Mouse (Mus musculus): ENCODE results near the gene Rev3l.

The Rev3l gene

GRCm38 (mm10) chr10:39716936-39717335 lies 15.0 kb upstream of the Rev3l start:
- H3K4me1 ChIP-seq (replicated peaks; ENCODE audit: low read depth, low read length): peaks cover 15% of the 10 kb centered on the region
- TF ChIP-seq NANOG (IDR thresholded peaks at IDR 0.05; ENCODE audit: borderline replicate concordance, low read length) (no peak), CTCF (conservative IDR thresholded peaks at IDR 0.05; ENCODE audit: low read length) (no peak), POU5F1 (IDR thresholded peaks at IDR 0.05; ENCODE audit: borderline replicate concordance, low read length) (no peak)
- H3K36me3 ChIP-seq (ENCODE audit: insufficient read depth, low read length): no peaks in the 10 kb centered on the region
- no peaks in the 10 kb centered on the region for H3K27me3 ChIP-seq (ENCODE audit: insufficient read depth, low read length)
- no peaks in the 10 kb centered on the region for H3K9me3 ChIP-seq (ENCODE audit: low read length)
- peak overlapping the region; percentile 58 for H3K4me3 ChIP-seq (replicated peaks; ENCODE audit: low read length)

- TF ChIP-seq POU5F1 (IDR thresholded peaks at IDR 0.05; ENCODE audit: borderline replicate concordance, low read length): no peak
- H3K36me3 ChIP-seq (ENCODE audit: insufficient read depth, low read length): no peaks in the 10 kb centered on the region
- peaks cover 51% of the 10 kb centered on the region for H3K4me1 ChIP-seq (replicated peaks; ENCODE audit: low read depth, low read length)
- no peaks in the 10 kb centered on the region for H3K27me3 ChIP-seq (ENCODE audit: insufficient read depth, low read length)
- H3K4me3 ChIP-seq (replicated peaks; ENCODE audit: low read length): peak overlapping the region; percentile 97
- H3K9me3 ChIP-seq (ENCODE audit: low read length): no peaks in the 10 kb centered on the region
These were observed 762 bp upstream of the Rev3l start for GRCm38 (mm10) chr10:39730976-39731735.

GRCm38 (mm10) chr10:39732266-39733100 lies 565 bp downstream of the Rev3l start:
- H3K27me3 ChIP-seq (ENCODE audit: insufficient read depth, low read length): no peaks in the 10 kb centered on the region

GRCm38 (mm10) chr10:39733101-39733399 lies 1.1 kb downstream of the Rev3l start:
- no peaks in the 10 kb centered on the region for H3K27me3 ChIP-seq (ENCODE audit: insufficient read depth, low read length)
- H3K36me3 ChIP-seq (ENCODE audit: insufficient read depth, low read length): no peaks in the 10 kb centered on the region
- H3K4me3 ChIP-seq (replicated peaks; ENCODE audit: low read length): peak overlapping the region; percentile 97
- peaks cover 51% of the 10 kb centered on the region for H3K4me1 ChIP-seq (replicated peaks; ENCODE audit: low read depth, low read length)
- H3K9me3 ChIP-seq (ENCODE audit: low read length): no peaks in the 10 kb centered on the region
- TF ChIP-seq NANOG (IDR thresholded peaks at IDR 0.05; ENCODE audit: borderline replicate concordance, low read length) (no peak), CTCF (conservative IDR thresholded peaks at IDR 0.05; ENCODE audit: low read length) (0 out of 2 replicates have a peak, but pooled peaks have one; percentile 17), POU5F1 (IDR thresholded peaks at IDR 0.05; ENCODE audit: borderline replicate concordance, low read length) (no peak)

More at GRCm38 (mm10) chr10:39732266-39733100, 565 bp downstream of the Rev3l start:
- TF ChIP-seq NANOG (IDR thresholded peaks at IDR 0.05; ENCODE audit: borderline replicate concordance, low read length) (no peak), POU5F1 (IDR thresholded peaks at IDR 0.05; ENCODE audit: borderline replicate concordance, low read length) (no peak), CTCF (conservative IDR thresholded peaks at IDR 0.05; ENCODE audit: low read length) (no peak)
- H3K36me3 ChIP-seq (ENCODE audit: insufficient read depth, low read length): no peaks in the 10 kb centered on the region
- H3K4me1 ChIP-seq (replicated peaks; ENCODE audit: low read depth, low read length): peaks cover 47% of the 10 kb centered on the region
- peak overlapping the region; percentile 97 for H3K4me3 ChIP-seq (replicated peaks; ENCODE audit: low read length)
- H3K9me3 ChIP-seq (ENCODE audit: low read length): no peaks in the 10 kb centered on the region

- Histone ChIP-seq H3K36me3 (ENCODE audit: insufficient read depth, low read length) (no peaks in the 10 kb centered on the region), H3K4me3 (replicated peaks; ENCODE audit: low read length) (peak overlapping the region; percentile 97), H3K4me1 (replicated peaks; ENCODE audit: low read depth, low read length) (peaks cover 53% of the 10 kb centered on the region), H3K9me3 (ENCODE audit: low read length) (no peaks in the 10 kb centered on the region), H3K27me3 (ENCODE audit: insufficient read depth, low read length) (no peaks in the 10 kb centered on the region)
- TF ChIP-seq POU5F1 (IDR thresholded peaks at IDR 0.05; ENCODE audit: borderline replicate concordance, low read length): no peak
- no peak for TF ChIP-seq NANOG (IDR thresholded peaks at IDR 0.05; ENCODE audit: borderline replicate concordance, low read length)
- TF ChIP-seq CTCF (conservative IDR thresholded peaks at IDR 0.05; ENCODE audit: low read length): no peak
These were observed 1.6 kb downstream of the Rev3l start for GRCm38 (mm10) chr10:39733421-39733930.

GRCm38 (mm10) chr10:39736187-39736586 lies 4.3 kb downstream of the Rev3l start:
- Histone ChIP-seq H3K27me3 (ENCODE audit: insufficient read depth, low read length) (no peaks in the 10 kb centered on the region), H3K9me3 (ENCODE audit: low read length) (no peaks in the 10 kb centered on the region), H3K36me3 (ENCODE audit: insufficient read depth, low read length) (no peaks in the 10 kb centered on the region), H3K4me3 (replicated peaks; ENCODE audit: low read length) (no peak overlapping the region; the same call in 1 of the 2 replicates), H3K4me1 (replicated peaks; ENCODE audit: low read depth, low read length) (peaks cover 49% of the 10 kb centered on the region)
- no peak for TF ChIP-seq POU5F1 (IDR thresholded peaks at IDR 0.05; ENCODE audit: borderline replicate concordance, low read length)
- TF ChIP-seq CTCF (conservative IDR thresholded peaks at IDR 0.05; ENCODE audit: low read length): no peak
- TF ChIP-seq NANOG (IDR thresholded peaks at IDR 0.05; ENCODE audit: borderline replicate concordance, low read length): peak; percentile 59; the same call in 1 of the 2 replicates

- no peaks in the 10 kb centered on the region for H3K27me3 ChIP-seq (ENCODE audit: insufficient read depth, low read length)
- TF ChIP-seq NANOG (IDR thresholded peaks at IDR 0.05; ENCODE audit: borderline replicate concordance, low read length) (no peak), POU5F1 (IDR thresholded peaks at IDR 0.05; ENCODE audit: borderline replicate concordance, low read length) (no peak), CTCF (conservative IDR thresholded peaks at IDR 0.05; ENCODE audit: low read length) (no peak)
- no peaks in the 10 kb centered on the region for H3K36me3 ChIP-seq (ENCODE audit: insufficient read depth, low read length)
- no peak overlapping the region for H3K4me3 ChIP-seq (replicated peaks; ENCODE audit: low read length)
- H3K4me1 ChIP-seq (replicated peaks; ENCODE audit: low read depth, low read length): peaks cover 17% of the 10 kb centered on the region
- no peaks in the 10 kb centered on the region for H3K9me3 ChIP-seq (ENCODE audit: low read length)
These were observed 10.1 kb downstream of the Rev3l start for GRCm38 (mm10) chr10:39742057-39742456.

GRCm38 (mm10) chr10:39764752-39765151 lies 32.8 kb downstream of the Rev3l start:
- H3K4me1 ChIP-seq (replicated peaks; ENCODE audit: low read depth, low read length): no peaks in the 10 kb centered on the region
- TF ChIP-seq NANOG (IDR thresholded peaks at IDR 0.05; ENCODE audit: borderline replicate concordance, low read length) (no peak), POU5F1 (IDR thresholded peaks at IDR 0.05; ENCODE audit: borderline replicate concordance, low read length) (no peak), CTCF (conservative IDR thresholded peaks at IDR 0.05; ENCODE audit: low read length) (no peak)
- peaks cover 22% of the 10 kb centered on the region for H3K36me3 ChIP-seq (ENCODE audit: insufficient read depth, low read length)
- no peak overlapping the region for H3K4me3 ChIP-seq (replicated peaks; ENCODE audit: low read length)
- H3K9me3 ChIP-seq (ENCODE audit: low read length): peaks cover 64% of the 10 kb centered on the region
- H3K27me3 ChIP-seq (ENCODE audit: insufficient read depth, low read length): no peaks in the 10 kb centered on the region

Data from E14TG2a.4 (cell line).